Mouse (Mus musculus) G1E (cell line): ENCODE results near the gene Tmem37.

Source experiments
- CTCF ChIP-seq: IDR thresholded peaks from 2 replicates; pipeline ENCODE4 v1.5.1; 2012; ENCODE audit warnings: low read depth, low read length, inconsistent platforms, mixed read lengths
- GATA1 ChIP-seq: IDR thresholded peaks from 2 replicates; pipeline ENCODE4 v1.6.1; 2012; ENCODE audit warnings: borderline replicate concordance, low read length, inconsistent platforms, mixed read lengths

- no peak for TF ChIP-seq CTCF
- TF ChIP-seq GATA1, result no peak
Measured at GRCm38 (mm10) chr1:120120141-120120968, 46.5 kb upstream of the Tmem37 start.
